Mouse (Mus musculus) T-helper 17 cell (primary cell): ENCODE data around the gene Nrbp1.

Source experiments
- in situ Hi-C, 2 experiments: fragments of 300-600 bp; cut with MboI, MseI; formaldehyde crosslinking; loops; 1 replicate in 1 of 2; 2 replicates in 1 of 2; pipeline ENCODE4 v1.15.1; 2025; ENCODE audit warnings: high pct_unique_total_duplicates in 2 of 2

The Nrbp1 gene

DNA sequence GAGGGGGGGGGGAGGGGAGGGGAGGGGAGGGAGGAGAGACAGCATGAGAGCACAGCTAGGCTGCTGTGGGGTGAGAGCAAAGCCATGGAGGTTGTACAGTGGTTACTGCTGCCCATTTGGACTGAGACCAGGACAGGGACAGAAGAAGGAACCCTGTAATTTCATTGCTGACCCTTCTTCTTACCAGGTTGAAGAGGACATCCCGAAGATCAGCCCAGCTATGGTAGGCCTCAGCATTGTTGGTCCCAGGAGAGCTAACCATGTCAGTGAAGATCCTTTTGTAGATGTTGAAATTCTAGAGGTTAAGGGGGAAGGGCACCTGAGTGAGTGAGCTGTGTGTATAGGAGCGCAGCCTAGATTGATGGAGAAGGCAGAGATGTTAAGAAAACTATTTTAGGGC lies 14.7 kb downstream of the Nrbp1 start:
- in situ Hi-C loops: no loop called here

DNA sequence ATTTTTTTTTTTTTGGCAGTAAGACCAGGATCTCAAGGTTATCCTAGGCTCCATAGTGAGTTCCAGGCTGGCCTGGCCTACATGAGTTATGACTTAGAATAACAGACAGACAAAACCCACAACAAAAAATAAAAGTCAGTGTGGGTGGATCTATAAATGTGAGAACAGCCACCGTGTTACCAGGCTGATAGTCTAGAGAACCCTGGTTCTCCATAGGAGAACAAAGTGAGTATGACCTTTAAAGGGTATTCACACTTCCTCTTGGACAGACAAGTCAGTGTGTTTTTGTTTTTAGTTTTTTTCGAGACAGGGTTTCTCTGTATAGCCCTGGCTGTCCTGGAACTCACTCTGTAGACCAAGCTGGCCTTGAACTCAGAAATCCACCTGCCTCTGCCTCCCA lies 15.3 kb downstream of the Nrbp1 start:
- in situ Hi-C loops: no loop called here

DNA sequence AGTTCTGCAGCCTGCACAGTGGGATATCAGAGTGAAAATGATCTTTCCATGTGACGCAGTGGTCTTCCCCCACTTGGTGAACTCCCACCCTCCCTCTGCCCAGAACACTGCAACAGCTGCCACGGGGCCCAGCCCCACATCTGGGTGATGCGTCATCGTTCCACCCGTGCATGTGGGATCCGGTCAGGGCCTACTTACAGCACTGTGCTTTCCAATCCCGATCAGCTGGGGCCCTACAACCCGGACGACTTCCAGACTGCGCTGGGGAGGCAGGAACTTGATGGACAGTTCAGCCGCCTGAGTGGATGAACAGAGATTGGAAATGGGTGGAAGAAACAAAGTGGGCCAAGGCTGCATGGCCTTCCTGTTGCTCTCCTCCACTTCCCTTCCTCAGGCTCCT lies 17.0 kb downstream of the Nrbp1 start:
- in situ Hi-C loops: no loop called here

DNA sequence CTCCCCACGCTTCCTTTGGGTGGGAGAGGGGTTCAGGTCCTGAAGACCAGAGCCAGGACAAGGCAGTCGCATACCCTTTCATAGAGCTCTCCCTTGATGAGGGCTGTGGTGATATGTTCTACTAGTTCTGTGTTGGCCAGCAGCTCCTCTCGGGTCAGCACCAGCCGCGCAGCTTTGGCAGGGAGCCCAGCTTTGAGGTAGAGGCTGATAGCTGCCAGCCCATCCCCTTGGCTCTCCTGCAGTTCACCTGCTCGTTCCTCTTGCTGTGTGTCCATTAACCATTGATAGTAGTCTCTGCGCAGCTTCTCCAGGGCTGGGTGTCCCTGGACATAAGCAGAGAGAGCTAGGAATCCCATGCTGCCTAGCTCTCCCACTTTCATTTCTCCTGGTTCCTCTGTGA lies 25.4 kb downstream of the Nrbp1 start:
- in situ Hi-C loops: no loop called here

DNA sequence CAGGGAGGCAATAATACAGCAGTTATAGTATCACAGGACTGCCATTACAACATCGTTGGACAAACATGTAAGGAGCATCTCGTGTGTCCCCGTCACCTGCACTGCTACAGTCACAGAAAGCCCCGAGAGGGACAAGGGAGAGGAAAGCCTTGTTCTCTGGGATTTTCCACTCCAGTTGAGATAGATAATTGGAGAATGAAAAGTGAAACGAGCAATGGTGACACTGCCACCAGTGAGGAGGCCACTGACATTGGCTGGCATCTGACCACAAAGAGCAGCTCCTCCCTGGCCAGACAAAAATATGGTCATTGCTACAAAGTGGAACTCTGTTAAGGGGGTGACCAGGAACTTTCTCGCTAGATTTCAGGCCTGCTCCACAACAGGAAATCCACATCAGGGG lies 27.0 kb downstream of the Nrbp1 start:
- in situ Hi-C loops: no loop called here

DNA sequence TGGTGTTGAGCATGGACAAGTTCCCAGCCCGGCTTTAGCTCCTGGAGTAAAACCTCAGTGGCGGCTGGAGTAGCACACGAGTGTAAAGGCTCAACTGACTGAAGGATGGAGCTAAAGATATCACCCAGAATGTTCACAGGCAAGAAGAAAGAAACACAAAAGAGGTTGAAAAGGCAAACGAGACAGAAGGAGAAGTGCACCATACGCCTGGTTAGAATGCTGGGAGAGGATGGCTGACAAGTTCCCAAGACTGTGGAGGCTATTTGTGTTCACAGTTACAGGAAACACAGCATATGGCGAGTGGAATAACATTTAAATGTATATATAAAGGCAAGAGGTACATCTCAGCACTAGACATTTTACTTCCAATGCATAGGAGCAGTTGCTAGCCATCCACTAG lies 32.4 kb downstream of the Nrbp1 start:
- in situ Hi-C loops: no loop called here

DNA sequence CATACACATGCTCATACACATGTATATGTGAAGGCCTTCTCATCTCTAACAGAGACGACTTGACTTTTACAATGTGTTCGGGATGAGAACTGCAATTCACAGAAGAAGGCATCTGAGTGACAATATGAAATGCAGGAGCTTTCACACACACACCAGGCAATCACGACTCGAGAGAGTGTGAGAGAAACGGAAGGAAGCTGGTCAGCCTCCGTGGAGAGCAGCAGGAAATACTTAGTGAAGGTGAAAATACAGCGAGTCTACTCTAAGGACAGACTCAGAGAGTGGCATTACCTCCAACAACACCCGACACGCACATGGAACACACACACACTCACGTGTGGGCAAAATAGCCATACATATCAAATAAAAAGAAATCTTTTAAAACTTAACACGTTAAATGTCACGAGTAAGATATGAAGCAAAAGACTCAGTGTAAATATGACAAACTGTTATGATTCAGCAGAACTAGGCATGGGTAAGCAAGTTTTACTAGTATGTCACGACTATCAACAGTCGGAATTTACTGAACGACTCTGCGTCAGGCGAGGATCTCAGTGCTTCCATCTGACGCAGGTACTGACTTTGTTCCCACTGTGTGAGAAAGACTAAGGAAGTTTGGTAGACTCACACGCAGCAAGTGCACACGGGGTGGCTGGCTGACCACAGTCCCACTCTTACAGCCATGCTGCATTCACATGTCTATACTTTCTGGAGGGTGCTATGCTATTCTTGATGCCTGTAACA lies 38.8 kb downstream of the Nrbp1 start:
- in situ Hi-C loops: no loop called here

DNA sequence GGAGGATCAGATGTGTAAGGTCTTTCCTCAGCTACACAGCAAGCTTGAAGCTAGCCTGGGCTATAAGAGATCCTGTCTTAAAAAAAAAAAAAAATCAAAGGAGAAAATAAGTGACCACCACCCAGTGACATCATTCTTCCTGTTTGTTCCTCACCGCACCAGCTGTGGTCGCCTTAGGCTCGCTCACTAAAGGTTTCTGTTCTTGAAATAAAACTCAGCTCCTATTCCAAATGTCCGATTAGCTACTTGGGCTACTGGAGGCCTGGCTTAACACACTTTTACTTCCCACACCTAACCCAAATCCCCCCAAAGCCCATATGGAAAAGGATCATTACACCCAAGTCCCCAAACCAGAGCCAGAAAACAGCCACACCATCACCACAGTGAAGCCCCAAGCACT lies 47.6 kb downstream of the Nrbp1 start:
- in situ Hi-C loops: no loop called here

DNA sequence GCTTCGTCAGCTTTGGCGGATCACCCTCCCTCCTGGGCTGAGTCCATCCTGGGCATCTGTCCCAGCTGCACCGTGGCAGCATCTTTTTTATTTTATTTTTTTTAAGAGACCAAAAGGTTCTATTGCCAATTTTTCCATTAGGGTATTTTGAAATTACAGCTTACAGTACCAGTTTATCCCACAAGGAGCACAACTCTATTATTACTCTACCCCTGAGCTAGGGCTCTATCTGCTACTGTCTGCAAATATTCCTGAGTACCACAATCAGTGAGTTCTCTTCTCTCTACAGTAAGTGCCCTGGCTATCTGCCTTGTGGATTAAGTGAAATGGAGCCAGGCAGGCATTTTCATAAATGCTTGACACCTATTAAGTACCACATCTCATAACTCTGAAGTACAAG lies 48.0 kb downstream of the Nrbp1 start:
- in situ Hi-C loops: no loop called here

DNA sequence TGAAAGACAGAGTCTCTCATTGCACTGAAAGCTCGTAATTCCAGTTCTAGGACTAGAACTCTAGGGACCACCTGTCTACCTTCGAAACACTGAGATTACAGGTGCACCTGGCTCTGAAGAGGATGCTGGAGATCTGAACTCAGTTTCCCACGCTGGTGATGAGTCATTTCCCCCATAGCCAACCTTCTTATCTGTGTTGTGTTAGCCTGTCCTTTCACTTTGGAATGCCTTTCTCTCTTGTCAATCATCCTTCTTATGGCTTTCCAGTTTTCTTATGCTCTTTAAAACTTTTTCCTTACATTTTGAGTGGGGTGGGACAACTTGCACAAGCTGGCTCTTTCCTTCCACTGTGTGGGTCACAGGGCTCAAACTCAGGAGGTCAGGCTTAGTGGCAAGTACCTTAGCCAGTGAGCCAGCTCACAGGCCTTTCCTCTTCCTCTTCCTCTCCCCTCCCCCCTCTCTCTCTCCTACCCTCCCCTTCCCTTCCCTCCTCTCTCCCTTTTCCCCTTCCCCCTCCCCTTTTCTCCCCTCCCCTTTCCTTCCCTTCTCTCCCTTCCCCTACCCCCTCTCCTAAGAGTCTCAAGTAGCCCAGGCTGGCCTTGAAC lies 49.1 kb downstream of the Nrbp1 start:
- in situ Hi-C loops: loop anchor here in 1 of 2 experiments (5.0 kb wide), 1 partner anchor 97 kb away; the partner anchor contains the start of genes Eif2b4 and Snx17

DNA sequence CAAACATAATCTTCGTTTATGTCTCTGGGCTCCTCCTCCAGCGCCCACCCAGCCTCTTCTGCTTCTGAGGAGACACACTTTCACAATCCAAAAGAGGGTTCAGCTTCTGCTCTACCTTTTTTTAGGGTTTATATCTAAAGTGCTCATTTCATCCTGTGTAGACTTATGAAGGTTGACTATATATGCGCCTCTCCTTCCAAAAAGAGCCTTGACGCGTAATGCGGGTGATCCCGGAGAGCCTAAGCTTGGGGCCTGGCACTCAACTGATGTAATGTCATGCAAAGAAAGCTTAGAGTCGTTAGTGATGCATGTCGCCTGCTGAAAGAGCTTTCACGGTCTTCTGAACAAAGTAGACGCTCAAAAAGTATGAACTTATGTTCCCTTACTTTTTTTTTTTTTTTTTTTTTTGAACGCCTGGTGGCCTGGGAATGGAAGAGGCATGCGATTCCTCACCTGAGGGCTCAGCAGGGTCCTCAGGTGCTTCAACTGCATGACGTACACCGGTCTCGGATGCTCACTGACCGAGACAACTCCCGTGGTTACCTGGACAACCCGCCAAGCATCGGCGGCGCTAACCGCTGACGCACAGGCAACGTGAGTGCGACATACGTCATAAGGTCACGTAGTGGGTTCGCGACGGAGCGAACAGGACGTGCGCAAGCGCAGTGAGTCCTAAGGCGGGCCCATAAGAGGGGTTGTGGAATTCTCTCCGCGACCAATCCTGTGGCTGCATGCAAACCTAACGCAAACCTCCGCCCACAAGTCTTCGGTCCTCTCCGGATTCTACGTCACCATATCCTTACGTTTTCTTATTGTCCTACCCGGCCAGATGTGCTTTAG lies 50.1 kb downstream of the Nrbp1 start, which contains the start of gene Ift172:
Gene Ift172 (minus strand): TSS at position 596 of the 840 bp plus-strand sequence.
- in situ Hi-C loops: loop anchor here in 1 of 2 experiments (5.0 kb wide), 1 partner anchor 98 kb away; the partner anchor contains the start of genes Eif2b4 and Snx17

DNA sequence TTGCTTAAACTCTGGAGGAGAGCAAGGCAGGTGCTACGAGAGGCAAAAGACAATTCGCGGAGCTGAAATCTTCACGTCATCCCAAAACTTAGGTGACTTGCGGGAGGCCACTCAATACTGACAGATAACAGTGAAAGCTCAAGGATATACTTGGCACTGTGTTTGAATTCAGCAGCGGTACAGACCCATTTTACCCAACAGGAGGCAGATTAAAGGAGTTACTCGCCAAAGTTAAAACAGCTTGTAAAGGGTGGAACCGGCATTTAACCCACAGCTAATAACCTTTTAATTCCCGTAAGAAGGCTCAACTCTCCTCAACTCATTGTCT lies 50.7 kb downstream of the Nrbp1 start:
- in situ Hi-C loops: loop anchor here in 1 of 2 experiments (5.0 kb wide), 1 partner anchor 99 kb away; the partner anchor contains the start of genes Eif2b4 and Snx17

DNA sequence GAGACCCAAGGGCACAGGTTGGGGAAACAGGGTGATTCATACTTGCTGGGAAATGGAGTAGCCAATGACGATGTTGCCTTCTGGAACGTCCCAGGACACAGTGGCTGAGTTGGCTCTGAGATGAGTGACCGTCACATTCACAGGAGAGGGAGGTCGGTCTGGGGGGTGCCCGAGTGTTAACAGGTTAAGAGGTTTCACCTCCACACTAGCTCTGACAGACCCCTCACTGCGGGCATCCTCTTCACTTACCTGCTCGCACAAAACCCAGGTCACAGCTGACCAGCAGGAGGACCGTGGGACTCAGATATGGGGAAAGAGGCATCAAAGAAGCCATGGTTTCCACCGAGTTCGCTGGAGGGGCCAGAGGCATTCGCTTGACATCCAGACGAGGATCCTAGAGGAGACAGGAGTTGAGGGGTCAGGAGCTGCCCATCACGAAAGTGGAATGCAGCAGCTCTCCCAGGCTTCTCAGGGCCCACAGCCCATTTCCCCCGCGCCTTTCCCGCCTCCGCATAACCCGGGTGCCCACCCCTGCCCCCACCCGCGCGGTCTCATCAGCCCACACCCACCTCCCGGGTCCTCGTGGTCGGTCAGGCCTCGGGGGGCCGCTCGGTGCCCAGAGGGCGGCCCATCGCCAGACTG lies 54.4 kb downstream of the Nrbp1 start:
- in situ Hi-C loops: loop anchor here in 1 of 2 experiments (5.0 kb wide), 1 partner anchor 103 kb away; the partner anchor contains the start of genes Eif2b4 and Snx17

DNA sequence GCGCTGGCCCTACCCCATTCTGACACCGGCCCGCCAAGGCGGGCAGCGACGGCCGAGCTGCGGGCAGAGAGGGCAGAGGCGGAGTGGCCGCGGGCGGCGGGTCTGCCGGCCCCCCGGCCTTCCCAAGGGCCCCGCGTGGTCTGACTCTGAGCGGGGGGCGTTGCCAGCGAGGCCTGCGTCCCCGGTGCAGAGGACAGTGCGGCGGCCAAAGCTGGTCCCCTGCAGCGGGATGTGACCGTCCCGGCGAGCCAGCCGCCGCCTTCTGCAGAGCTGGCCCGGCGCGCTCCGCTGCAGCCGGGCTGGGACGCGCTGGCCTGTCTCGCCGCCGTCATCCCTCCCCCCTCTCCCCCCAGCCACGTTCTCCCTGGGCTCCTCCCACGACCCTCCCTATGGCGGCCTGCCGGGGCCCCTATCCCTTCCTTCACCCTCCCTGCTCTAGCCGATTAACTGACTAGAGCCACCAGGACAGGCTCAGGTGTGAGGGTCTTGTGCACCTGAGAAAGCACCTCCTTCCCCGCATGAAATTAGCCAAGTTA lies 55.0 kb downstream of the Nrbp1 start, which contains the start of gene Fndc4:
Gene Fndc4 (minus strand): TSS at position 475 of the 536 bp plus-strand sequence.
- in situ Hi-C loops: no loop called here

DNA sequence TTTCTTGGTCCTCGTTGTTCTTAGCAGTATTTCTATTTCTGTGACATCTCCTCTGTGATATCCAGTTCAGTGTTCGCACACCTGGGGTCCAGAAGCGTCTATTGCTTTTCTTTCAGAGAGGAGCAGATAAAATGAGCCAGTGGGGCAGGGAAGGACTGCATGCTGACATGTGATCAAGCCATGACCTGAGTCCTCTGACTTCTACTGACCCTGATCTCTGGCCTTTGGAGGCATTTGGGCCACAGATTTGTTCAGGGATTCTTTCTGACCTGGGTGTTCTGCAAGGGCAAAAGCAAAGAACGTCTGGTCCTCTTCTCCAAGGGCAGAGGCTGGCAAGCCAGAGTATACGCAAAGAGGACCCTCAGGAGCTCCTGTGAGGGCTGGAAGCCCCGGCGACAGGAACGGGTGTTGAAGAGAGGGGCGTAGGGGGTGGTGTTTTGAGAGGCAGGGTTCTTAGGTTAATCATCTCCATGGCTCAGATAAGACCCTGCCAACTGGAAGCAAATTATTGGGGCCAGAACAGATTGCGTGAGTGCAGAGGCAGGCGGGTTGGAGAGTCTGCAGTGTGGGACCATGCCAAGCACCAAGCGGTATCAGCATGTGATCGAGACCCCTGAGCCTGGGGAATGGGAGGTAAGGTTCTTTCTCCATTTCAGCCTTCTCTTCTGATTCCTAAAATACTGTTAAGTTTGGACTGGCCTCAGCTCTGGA lies 56.5 kb downstream of the Nrbp1 start, which contains the start of gene Gckr:
Gene Gckr (plus strand): TSS at position 397 of the 711 bp plus-strand sequence.
- in situ Hi-C loops: no loop called here

DNA sequence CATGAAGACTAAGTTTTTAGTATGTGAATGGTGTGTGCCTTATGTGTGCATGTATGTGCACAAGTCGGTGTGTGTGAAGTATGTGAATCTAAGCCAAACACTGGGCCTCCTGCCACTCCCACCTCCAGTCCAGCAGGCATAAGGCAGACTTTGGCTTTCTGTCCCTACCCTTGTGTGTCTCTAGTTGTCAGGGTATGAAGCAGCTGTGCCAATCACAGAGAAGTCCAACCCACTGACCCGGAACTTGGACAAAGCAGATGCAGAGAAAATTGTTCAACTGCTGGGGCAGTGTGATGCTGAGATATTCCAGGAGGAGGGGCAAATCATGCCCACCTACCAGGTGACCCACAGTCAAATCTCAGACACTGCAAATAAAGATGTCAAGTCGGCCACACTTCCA lies 57.3 kb downstream of the Nrbp1 start:
- in situ Hi-C loops: no loop called here

DNA sequence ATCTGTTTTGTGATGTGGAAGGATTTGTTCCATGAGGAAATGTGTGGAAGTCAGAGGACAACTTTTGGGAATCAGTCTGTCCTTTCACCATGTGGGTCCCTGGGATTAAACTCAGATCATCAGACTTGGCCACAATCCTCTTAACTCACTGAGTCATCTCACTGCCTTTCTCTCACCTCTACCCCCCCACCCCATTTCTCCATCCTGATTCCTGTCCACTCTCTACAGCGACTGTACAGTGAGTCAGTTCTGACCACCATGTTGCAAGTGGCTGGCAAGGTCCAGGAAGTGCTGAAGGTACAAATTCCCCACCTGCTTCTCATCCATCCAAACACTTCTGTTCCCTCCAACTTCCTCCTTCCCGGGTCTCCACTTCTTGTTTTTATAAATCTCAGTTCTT lies 57.8 kb downstream of the Nrbp1 start:
- in situ Hi-C loops: no loop called here
